9 mouse cellular contexts compared by ENCODE assay signal in the genomic region with DNA sequence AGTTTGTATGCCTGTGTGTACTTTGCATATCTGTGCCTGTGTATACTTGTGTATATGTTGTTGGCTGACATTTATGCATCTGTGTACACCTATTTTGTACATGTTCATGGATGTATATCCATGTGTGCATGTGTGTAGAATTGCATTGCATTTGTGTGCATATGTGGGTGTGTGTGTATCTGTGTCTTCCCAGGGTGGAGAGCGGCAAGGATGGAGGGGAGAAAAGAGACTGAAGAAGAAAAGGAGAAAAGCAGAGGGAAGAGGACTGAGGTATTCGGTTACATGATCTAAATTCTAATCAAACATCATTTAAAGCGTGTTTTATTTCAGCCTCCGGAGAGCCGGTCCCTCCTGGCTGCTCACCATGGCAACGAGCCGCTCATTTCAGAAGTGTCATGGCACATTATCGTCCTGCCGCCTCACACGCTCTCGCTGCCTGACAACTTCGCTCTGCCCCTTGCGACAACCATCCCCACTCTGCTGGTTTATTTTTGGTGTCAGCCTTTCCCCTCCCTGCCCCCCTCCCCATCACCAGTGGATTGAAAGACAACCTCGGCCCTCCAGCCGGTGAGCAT. TPM values are rescaled to one million over a fixed set of nuclear protein-coding genes. Genes with fewer than 3 reads are reported as not detected.
DNase-seq lines count a peak whose midpoint lies in the region; ATAC-seq and TF ChIP-seq lines count a peak whose summit lies in the region.
"Had no signal": no experiment of that assay in that cellular context is flagged by ENCODE, and none has a peak within 500 bp of the region (broad histone marks: within the 10 kb centered on the region; RNA-seq: fewer than 3 reads in every experiment).

No protein-coding gene starts in this region.

- no peaks in the 10 kb centered on the region for H3K9me3 ChIP-seq in forebrain, embryonic 11.5 days (ENCODE audit: control insufficient read depth, low read length)
- H3K9me3 ChIP-seq in forebrain, embryonic 10.5 days = no peaks in the 10 kb centered on the region
- no peaks in the 10 kb centered on the region for H3K9me3 ChIP-seq in heart, embryonic 13.5 days
- H3K9me3 ChIP-seq: limb, embryonic 12.5 days had no signal

- H3K36me3 ChIP-seq in forebrain, embryonic 11.5 days (ENCODE audit: control insufficient read depth, insufficient read depth, low read length) = no peaks in the 10 kb centered on the region
- H3K36me3 ChIP-seq in forebrain, embryonic 10.5 days (replicated peaks) = no peaks in the 10 kb centered on the region
- no peaks in the 10 kb centered on the region for H3K36me3 ChIP-seq in heart, embryonic 13.5 days
- H3K36me3 ChIP-seq: limb, embryonic 12.5 days had no signal

- no peak for TF ChIP-seq CTCF in left cerebral cortex, adult 2 months (IDR thresholded peaks at IDR 0.05)

- H3K27ac ChIP-seq in forebrain, embryonic 11.5 days (ENCODE audit: low read depth, low read length) = no peak overlapping the region
- H3K27ac ChIP-seq in forebrain, embryonic 10.5 days = no peak overlapping the region
- H3K27ac ChIP-seq in heart, embryonic 13.5 days (replicated peaks) = no peak overlapping the region
- peak overlapping the region; percentile 81 for H3K27ac ChIP-seq in left cerebral cortex, adult 2 months
- H3K27ac ChIP-seq: limb, embryonic 12.5 days had no signal

- peaks cover 11% of the 10 kb centered on the region for H3K27me3 ChIP-seq in forebrain, embryonic 11.5 days (ENCODE audit: control insufficient read depth, insufficient read depth, low read length)
- H3K27me3 ChIP-seq in forebrain, embryonic 10.5 days (ENCODE audit: poor library complexity, severe bottlenecking) = peaks cover 100% of the 10 kb centered on the region
- H3K27me3 ChIP-seq in heart, embryonic 13.5 days (replicated peaks) = peaks cover 44% of the 10 kb centered on the region

- DNase-seq in forebrain, embryonic 11.5 days (ENCODE audit: low spot score) = peak; percentile 65
- no peak for DNase-seq in forebrain, embryonic 10.5 days (ENCODE audit: extremely low spot score, low spot score)
- peak; percentile 59 to 72 for DNase-seq in left cerebral cortex, adult 2 months (ENCODE audit: extremely low spot score in 1 of 2, low spot score in 2 of 2)
- DNase-seq in right cerebral cortex, adult 18-20 months = peak; percentile 74
- DNase-seq in thymus, postnatal 25 days = no peak
- no peak for DNase-seq in spleen, postnatal 36 days (ENCODE audit: low spot score in 2 of 2)
- no peak for DNase-seq in thymus, postnatal 0 days (ENCODE audit: low spot score)

- intact Hi-C loops in left cerebral cortex, adult 2 months (cut with DNase I) = loop anchor here (2.0 kb wide), 1 partner anchor 64 kb away; no protein-coding TSS in a partner anchor

- no peak for ATAC-seq in forebrain, embryonic 11.5 days (replicated peaks; ENCODE audit: low FRiP score)
- no peak for ATAC-seq in heart, embryonic 13.5 days (ENCODE audit: extremely low read depth, insufficient number of reproducible peaks, low FRiP score, low TSS enrichment)

- 28% methylated on average over 15 of the region's 15 CpGs for WGBS in forebrain, embryonic 11.5 days
- WGBS in forebrain, embryonic 10.5 days = 42% methylated on average over 15 of the region's 15 CpGs
- 21% methylated on average over 15 of the region's 15 CpGs for WGBS in heart, embryonic 13.5 days

- peaks cover 13% of the 10 kb centered on the region for H3K4me1 ChIP-seq in forebrain, embryonic 11.5 days (replicated peaks; ENCODE audit: control insufficient read depth, insufficient read depth, low read length)
- peaks cover 39% of the 10 kb centered on the region for H3K4me1 ChIP-seq in forebrain, embryonic 10.5 days
- peaks cover 31% of the 10 kb centered on the region for H3K4me1 ChIP-seq in heart, embryonic 13.5 days

- no peak overlapping the region for H3K4me2 ChIP-seq in forebrain, embryonic 11.5 days (ENCODE audit: low read depth, low read length, severe bottlenecking)
- H3K4me2 ChIP-seq in heart, embryonic 13.5 days = peak overlapping the region; percentile 35
- H3K4me2 ChIP-seq: limb, embryonic 12.5 days had no signal

- no peak overlapping the region for H3K9ac ChIP-seq in forebrain, embryonic 11.5 days (ENCODE audit: low read length)
- H3K9ac ChIP-seq in heart, embryonic 13.5 days = no peak overlapping the region
- H3K9ac ChIP-seq: limb, embryonic 12.5 days had no signal

- H3K4me3 ChIP-seq in forebrain, embryonic 11.5 days (ENCODE audit: low read depth, low read length) = no peak overlapping the region
- H3K4me3 ChIP-seq in forebrain, embryonic 10.5 days = no peak overlapping the region
- H3K4me3 ChIP-seq in heart, embryonic 13.5 days = no peak overlapping the region
- H3K4me3 ChIP-seq in left cerebral cortex, adult 2 months = no peak overlapping the region
- H3K4me3 ChIP-seq: limb, embryonic 12.5 days had no signal

RNA-seq across cellular contexts. Expression of a gene that starts 58.6 kb away (rescaled TPM):
- polyA plus RNA-seq in forebrain, embryonic 11.5 days (2014; fragmentation: Nextera tagmentation; extraction: Ambion mirVana) = 12.3 and 13.7 TPM in 2 replicates
- 12.3 and 14.9 TPM in 2 replicates for polyA plus RNA-seq in forebrain, embryonic 10.5 days (2016; fragmentation: Nextera tagmentation; extraction: Ambion mirVana)
- polyA plus RNA-seq in heart, embryonic 13.5 days (2015; fragmentation: Nextera tagmentation; extraction: Ambion mirVana) = 16.3 and 17.8 TPM in 2 replicates
- total RNA-seq in left cerebral cortex, adult 2 months (2021) = 10 to 100 TPM; 14.4 to 18.2 TPM
- 14.1 and 15.1 TPM in 2 replicates for polyA plus RNA-seq in thymus, postnatal 0 days (2015; fragmentation: Nextera tagmentation; extraction: Ambion mirVana)

Comparison
In these comparisons a context has a peak if more than half of its experiments do, and no peak if none do; other contexts are left out.
1. DNase-seq: peak in forebrain, embryonic 11.5 days (single experiment), left cerebral cortex, adult 2 months (2 of 2) and right cerebral cortex, adult 18-20 months (single experiment); none in forebrain, embryonic 10.5 days (single experiment), thymus, postnatal 25 days (single experiment), spleen, postnatal 36 days (0 of 2) and thymus, postnatal 0 days (single experiment).